Mouse (Mus musculus) erythroblast, embryonic 14.5 days (primary cell): ENCODE data around the gene Rpgrip1. TPM values are rescaled to one million over a fixed set of nuclear protein-coding genes. Genes with fewer than 3 reads are reported as not detected.
"Not testable (repeated sequence)": the region's sequence is repeated elsewhere in the genome, so short reads cannot be mapped to it uniquely, and the experiment has no call there.

ENCODE experiments used
- H3K27me3 ChIP-seq: 2 replicates; pipeline ENCODE4 v1.6.1; 2012; ENCODE audit warnings: inconsistent platforms; ENCODE audit not compliant: control insufficient read depth
- H3K36me3 ChIP-seq: 2 replicates; pipeline ENCODE4 v1.6.1; 2012; ENCODE audit warnings: mild to moderate bottlenecking, inconsistent platforms; ENCODE audit not compliant: control insufficient read depth
- H3K4me1 ChIP-seq: 2 replicates; pipeline ENCODE4 v1.6.1; 2012; ENCODE audit warnings: inconsistent platforms; ENCODE audit not compliant: control insufficient read depth
- H3K4me3 ChIP-seq: replicated peaks from 2 replicates; pipeline ENCODE3; 2012; ENCODE audit warnings: moderate library complexity, mild to moderate bottlenecking, inconsistent platforms
- H3K9me3 ChIP-seq: 2 replicates; pipeline ENCODE4 v1.6.1; 2012; ENCODE audit warnings: low read length, inconsistent platforms, mixed read lengths; ENCODE audit not compliant: control insufficient read depth
- GATA1 ChIP-seq: IDR thresholded peaks from 2 replicates; pipeline ENCODE4 v1.6.1; 2012; ENCODE audit warnings: low read length, inconsistent platforms, mixed read lengths
- TAL1 ChIP-seq: IDR thresholded peaks from 3 replicates; pipeline ENCODE4 v1.6.1; 2012; ENCODE audit warnings: low read length, inconsistent platforms, mixed read lengths
- polyA plus RNA-seq: library from polyadenylated mRNA; stranded (reverse); fragments of >175 nt; gene quantifications from 2 replicates; pipeline ENCODE4 v1.2.3, GENCODE M21; 2012

The Rpgrip1 gene
- not detected in 2 replicates for polyA plus RNA-seq

DNA sequence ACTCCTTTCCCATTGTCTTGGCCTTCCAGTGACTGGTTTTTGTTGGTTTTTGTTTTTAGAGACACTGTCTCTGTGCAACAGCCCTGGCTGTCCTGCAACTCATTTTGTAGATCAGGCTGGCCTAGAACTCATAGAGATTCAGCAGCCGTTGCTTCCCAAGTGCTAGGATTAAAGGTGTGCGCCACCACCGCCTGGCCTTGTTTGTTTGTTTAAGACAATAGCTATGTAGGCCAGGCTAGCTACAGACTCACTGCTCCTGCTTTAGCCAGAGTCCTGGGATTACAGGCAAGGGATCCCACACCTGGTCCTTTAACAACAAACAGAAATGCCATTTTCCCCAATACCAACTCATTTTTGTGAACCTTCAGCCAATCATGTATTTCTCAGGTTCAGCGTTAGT, at the start of gene Rpgrip1:
Gene Rpgrip1 (plus strand): TSS at position 359 of the 400 bp plus-strand sequence.
- no peak within 1 kb of the TSS for H3K4me3 ChIP-seq
- no peaks in the 10 kb centered on the region for H3K36me3 ChIP-seq
- no peaks in the 10 kb centered on the region for H3K27me3 ChIP-seq
- no peak for TF ChIP-seq TAL1
- no peak for TF ChIP-seq GATA1
- peaks cover 9% of the 10 kb centered on the region for H3K4me1 ChIP-seq
- no peaks in the 10 kb centered on the region for H3K9me3 ChIP-seq

- TF ChIP-seq TAL1 (no peak), GATA1 (no peak)
- Histone ChIP-seq H3K27me3 (no peaks in the 10 kb centered on the region), H3K36me3 (no peaks in the 10 kb centered on the region), H3K9me3 (no peaks in the 10 kb centered on the region), H3K4me3 (no peak overlapping the region), H3K4me1 (no peaks in the 10 kb centered on the region)
Observed at GRCm38 (mm10) chr14:52060800-52061199, 49.7 kb upstream of the Rpgrip1 start.

GRCm38 (mm10) chr14:52061798-52062197, 48.7 kb upstream of the Rpgrip1 start:
- H3K36me3 ChIP-seq: no peaks in the 10 kb centered on the region
- H3K27me3 ChIP-seq: no peaks in the 10 kb centered on the region
- TF ChIP-seq TAL1: no peak
- TF ChIP-seq GATA1: no peak
- no peak overlapping the region for H3K4me3 ChIP-seq
- H3K4me1 ChIP-seq: no peaks in the 10 kb centered on the region
- H3K9me3 ChIP-seq: no peaks in the 10 kb centered on the region

DNA sequence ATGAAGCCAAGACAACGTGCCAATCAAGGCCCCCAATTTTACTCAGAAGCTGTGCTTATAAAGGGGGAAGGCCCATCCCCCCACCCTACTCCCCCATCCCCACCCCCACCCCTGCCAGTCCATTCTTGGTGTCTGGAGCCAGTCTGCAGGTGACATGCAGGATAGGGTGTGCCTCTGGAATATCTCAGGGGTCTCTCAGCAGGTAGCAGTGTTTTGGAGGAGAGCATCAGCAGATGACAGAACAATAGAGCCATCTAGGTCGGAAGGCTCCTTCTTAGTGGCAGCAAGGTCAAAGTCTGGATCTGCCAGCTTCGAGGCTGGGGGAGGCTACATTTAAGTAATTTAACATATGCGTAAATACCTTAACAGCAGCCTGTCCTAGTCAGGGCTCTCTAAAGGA, 44.4 kb upstream of the Rpgrip1 start:
- no peaks in the 10 kb centered on the region for H3K9me3 ChIP-seq
- no peaks in the 10 kb centered on the region for H3K27me3 ChIP-seq
- peaks cover 9% of the 10 kb centered on the region for H3K36me3 ChIP-seq

GRCm38 (mm10) chr14:52071599-52072137, 38.8 kb upstream of the Rpgrip1 start:
- TF ChIP-seq GATA1: no peak
- no peak for TF ChIP-seq TAL1
- Histone ChIP-seq H3K4me3 (no peak overlapping the region), H3K4me1 (no peaks in the 10 kb centered on the region), H3K36me3 (peaks cover 63% of the 10 kb centered on the region), H3K9me3 (no peaks in the 10 kb centered on the region), H3K27me3 (no peaks in the 10 kb centered on the region)

More for the DNA sequence above, 44.4 kb upstream of the Rpgrip1 start:
- TF ChIP-seq GATA1: no peak
- no peak for TF ChIP-seq TAL1
- Histone ChIP-seq H3K4me3 (no peak overlapping the region), H3K4me1 (no peaks in the 10 kb centered on the region)

- Histone ChIP-seq H3K27me3 (no peaks in the 10 kb centered on the region), H3K4me3 (no peak overlapping the region), H3K36me3 (peaks cover 91% of the 10 kb centered on the region), H3K4me1 (no peaks in the 10 kb centered on the region; the same call in 1 of the 2 replicates), H3K9me3 (no peaks in the 10 kb centered on the region)
- no peak for TF ChIP-seq GATA1
- no peak for TF ChIP-seq TAL1
Observed at GRCm38 (mm10) chr14:52083083-52083482, 27.4 kb upstream of the Rpgrip1 start.

- no peak overlapping the region for H3K4me3 ChIP-seq
- peaks cover under 1% of the 10 kb centered on the region for H3K4me1 ChIP-seq
- H3K36me3 ChIP-seq: peaks cover 85% of the 10 kb centered on the region
- no peaks in the 10 kb centered on the region for H3K27me3 ChIP-seq
- TF ChIP-seq GATA1: no peak
- TF ChIP-seq TAL1: no peak
- no peaks in the 10 kb centered on the region for H3K9me3 ChIP-seq
Observed at GRCm38 (mm10) chr14:52094533-52094932, 16.0 kb upstream of the Rpgrip1 start.

- H3K4me3 ChIP-seq, H3K27me3 ChIP-seq, H3K9me3 ChIP-seq: not testable (repeated sequence)
- Histone ChIP-seq H3K4me1 (peaks cover 20% of the 10 kb centered on the region), H3K36me3 (peaks cover 84% of the 10 kb centered on the region)
Observed at GRCm38 (mm10) chr14:52097191-52097590, 13.3 kb upstream of the Rpgrip1 start.

DNA sequence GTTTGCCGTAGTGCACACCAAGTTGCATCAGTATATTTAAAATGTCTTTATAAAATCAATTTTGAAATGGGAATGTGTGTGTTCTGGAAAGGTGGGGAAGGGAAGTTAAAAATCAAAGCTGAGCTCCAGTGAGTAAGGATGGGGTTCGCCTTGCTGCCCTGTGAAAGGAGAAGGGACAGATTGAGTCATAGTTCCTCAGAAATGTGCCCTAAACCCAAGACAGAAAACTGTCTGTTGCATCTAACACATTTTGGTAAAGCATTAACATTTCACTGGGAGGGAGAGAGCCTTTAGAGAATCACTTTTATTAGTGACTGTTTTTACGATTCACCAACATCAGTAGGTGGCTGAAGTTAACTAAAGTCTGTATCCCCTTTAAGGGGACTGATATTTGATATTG, 12.1 kb upstream of the Rpgrip1 start:
- not testable (repeated sequence) for H3K9me3 ChIP-seq, H3K4me3 ChIP-seq, H3K27me3 ChIP-seq
- H3K36me3 ChIP-seq: peaks cover 77% of the 10 kb centered on the region
- peaks cover 24% of the 10 kb centered on the region for H3K4me1 ChIP-seq

GRCm38 (mm10) chr14:52099563-52099962, 10.9 kb upstream of the Rpgrip1 start:
- Histone ChIP-seq H3K4me3 (no peak overlapping the region), H3K27me3 (no peaks in the 10 kb centered on the region), H3K36me3 (peaks cover 66% of the 10 kb centered on the region), H3K4me1 (peaks cover 27% of the 10 kb centered on the region), H3K9me3 (no peaks in the 10 kb centered on the region)
- TF ChIP-seq GATA1 (no peak), TAL1 (no peak)
